Mouse (Mus musculus): Measurements from ENCODE around the gene Pbx1. TPM values are rescaled to one million over a fixed set of nuclear protein-coding genes. Genes with fewer than 3 reads are reported as not detected.

Pbx1 gene
- total and polyA plus RNA-seq, 3 experiments = 0.10 TPM; not detected in 2

- Histone ChIP-seq H3K4me1 (ENCODE audit: control insufficient read depth in 1 of 2, insufficient read depth in 2 of 2, low read length in 2 of 2) (peaks cover 0 to 3% of the 10 kb centered on the region in 2 experiments; a peak in 1 of 4 replicates), H3K27me3 (ENCODE audit: control insufficient read depth in 1 of 2, insufficient read depth in 2 of 2, low read length in 2 of 2) (no peaks in the 10 kb centered on the region), H3K27ac (ENCODE audit: control insufficient read depth, low read depth, low read length) (no peak overlapping the region), H3K4me3 (ENCODE audit: control insufficient read depth in 1 of 2, insufficient read depth in 1 of 2, low read depth in 2 of 2, low read length in 2 of 2) (no peak overlapping the region), H3K79me2 (ENCODE audit: control insufficient read depth, insufficient read depth, low read length, poor library complexity) (no peaks in the 10 kb centered on the region), H3K9me3 (replicated peaks; ENCODE audit: insufficient read depth, low read length) (no peaks in the 10 kb centered on the region), H3K36me3 (ENCODE audit: control insufficient read depth in 1 of 2, insufficient read depth in 2 of 2, low read length in 2 of 2) (no peaks in the 10 kb centered on the region), H3K9ac (ENCODE audit: control insufficient read depth, low read depth, low read length, poor library complexity, severe bottlenecking) (no peak overlapping the region)
- no peak for DNase-seq (ENCODE audit: low read depth, low spot score)
- TF ChIP-seq UBTF (IDR thresholded peaks at IDR 0.05; ENCODE audit: borderline replicate concordance, insufficient read depth, low read depth, low read length) = no peak
- TF ChIP-seq GABPA (IDR thresholded peaks at IDR 0.05; ENCODE audit: low read depth, low read length) = no peak
- TF ChIP-seq SIN3A (IDR thresholded peaks at IDR 0.05; ENCODE audit: low read length) = no peak
- no peak for TF ChIP-seq CHD1 (IDR thresholded peaks at IDR 0.05; ENCODE audit: low read depth, low read length)
- TF ChIP-seq E2F4 (IDR thresholded peaks at IDR 0.05; ENCODE audit: borderline replicate concordance, low read depth, low read length) = no peak
- TF ChIP-seq RAD21 (IDR thresholded peaks at IDR 0.05; ENCODE audit: low read depth, low read length) = no peak
- no peak for TF ChIP-seq MAZ (IDR thresholded peaks at IDR 0.05; ENCODE audit: low read depth, low read length)
- no peak for TF ChIP-seq ZNF384 (IDR thresholded peaks at IDR 0.05; ENCODE audit: low read depth, low read length)
- TF ChIP-seq MYC (IDR thresholded peaks at IDR 0.05; ENCODE audit: low read depth, low read length) = no peak
- no peak for TF ChIP-seq SMC3 (IDR thresholded peaks at IDR 0.05; ENCODE audit: low read depth, low read length)
- TF ChIP-seq TCF12 (IDR thresholded peaks at IDR 0.05; ENCODE audit: low read depth, low read length) = no peak
- TF ChIP-seq MXI1 (IDR thresholded peaks at IDR 0.05; ENCODE audit: low read depth, low read length) = no peak
- no peak for TF ChIP-seq GATA1 (IDR thresholded peaks at IDR 0.05; ENCODE audit: low read depth, low read length)
Observed at GRCm38 (mm10) chr1:168224218-168224617, 207.9 kb downstream of the Pbx1 start.

DNA sequence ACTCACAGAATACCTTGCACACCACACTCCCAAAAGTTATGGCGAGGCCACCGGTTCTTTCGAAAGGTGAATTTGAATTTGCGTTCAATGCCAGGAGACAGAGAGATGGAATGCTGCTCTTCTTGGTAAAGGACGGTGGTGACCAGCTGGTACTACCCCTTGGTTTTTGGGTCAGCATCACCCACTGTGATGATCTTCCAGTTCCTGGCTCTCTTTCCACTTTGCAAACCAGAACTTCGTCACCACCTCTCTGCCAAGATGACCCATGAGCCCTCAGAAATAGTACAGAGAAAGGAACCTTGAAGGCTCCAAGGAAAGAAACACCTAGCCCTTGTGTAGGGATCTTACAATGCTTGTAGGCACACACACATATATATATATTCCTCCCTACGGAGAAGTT is 209.3 kb downstream of the Pbx1 start:
- H3K4me3 ChIP-seq (ENCODE audit: control insufficient read depth in 1 of 2, insufficient read depth in 1 of 2, low read depth in 2 of 2, low read length in 2 of 2) = no peak overlapping the region
- no peak for TF ChIP-seq MAFK (IDR thresholded peaks at IDR 0.05; ENCODE audit: borderline replicate concordance, low read depth, low read length)
- no peak for TF ChIP-seq KAT2A (conservative IDR thresholded peaks at IDR 0.05; ENCODE audit: low read depth, low read length)
- no peak for TF ChIP-seq TAL1 (IDR thresholded peaks at IDR 0.05; ENCODE audit: low read length)
- TF ChIP-seq ETS1 (IDR thresholded peaks at IDR 0.05; ENCODE audit: low read depth, low read length) = no peak
- no peak for TF ChIP-seq MYB (IDR thresholded peaks at IDR 0.05; ENCODE audit: low read depth, low read length)
- no peak for TF ChIP-seq MEF2A (IDR thresholded peaks at IDR 0.05; ENCODE audit: extremely low read depth, insufficient replicate concordance, low read depth, low read length, poor library complexity, severe bottlenecking)
- TF ChIP-seq ELF1 (IDR thresholded peaks at IDR 0.05; ENCODE audit: low read depth, low read length) = no peak
- TF ChIP-seq ZMIZ1 (IDR thresholded peaks at IDR 0.05; ENCODE audit: low read depth, low read length) = no peak
- TF ChIP-seq SMC3 (IDR thresholded peaks at IDR 0.05; ENCODE audit: low read depth, low read length) = no peak
- no peak for TF ChIP-seq MXI1 (IDR thresholded peaks at IDR 0.05; ENCODE audit: low read depth, low read length)
- no peaks in the 10 kb centered on the region for H3K79me2 ChIP-seq (ENCODE audit: control insufficient read depth, insufficient read depth, low read length, poor library complexity)
- H3K9ac ChIP-seq (ENCODE audit: control insufficient read depth, low read depth, low read length, poor library complexity, severe bottlenecking) = no peak overlapping the region
- no peak overlapping the region for H3K27ac ChIP-seq (ENCODE audit: control insufficient read depth, low read depth, low read length)
- H3K9me3 ChIP-seq (replicated peaks; ENCODE audit: insufficient read depth, low read length) = no peaks in the 10 kb centered on the region
- DNase-seq (ENCODE audit: low read depth, low spot score) = no peak
- no peaks in the 10 kb centered on the region for H3K27me3 ChIP-seq (ENCODE audit: control insufficient read depth in 1 of 2, insufficient read depth in 2 of 2, low read length in 2 of 2)
- H3K36me3 ChIP-seq (ENCODE audit: control insufficient read depth in 1 of 2, insufficient read depth in 2 of 2, low read length in 2 of 2) = no peaks in the 10 kb centered on the region
- H3K4me1 ChIP-seq (ENCODE audit: control insufficient read depth in 1 of 2, insufficient read depth in 2 of 2, low read length in 2 of 2) = peaks cover 0 to 3% of the 10 kb centered on the region in 2 experiments; a peak in 1 of 4 replicates

Data from MEL (cell line).